Mouse (Mus musculus) frontal cortex, postnatal 36 days (tissue): ENCODE measurements around the gene Hltf.
"Not testable (repeated sequence)": the region's sequence is repeated elsewhere in the genome, so short reads cannot be mapped to it uniquely, and the experiment has no call there.

Source experiments
- DNase-seq, 2 experiments: peaks; one replicate each; pipeline ENCODE4 v3.0.0; 2022; ENCODE audit warnings: low spot score in 2 of 2

The Hltf gene

GRCm38 (mm10) chr3:20057306-20058196, at the start of gene Hltf:
Hltf (plus strand) TSS chr3:20057811.
- peak; percentile 95 to 98 for DNase-seq

GRCm38 (mm10) chr3:20010464-20010863, 47.1 kb upstream of the Hltf start:
- DNase-seq = no peak

GRCm38 (mm10) chr3:20010905-20011304, 46.7 kb upstream of the Hltf start:
- not testable (repeated sequence) for DNase-seq

- DNase-seq = no peak
Measured at GRCm38 (mm10) chr3:20014454-20014853, 43.2 kb upstream of the Hltf start.

GRCm38 (mm10) chr3:20018076-20018475, 39.5 kb upstream of the Hltf start:
- no peak for DNase-seq

- DNase-seq = no peak
Measured at GRCm38 (mm10) chr3:20023832-20024231, 33.8 kb upstream of the Hltf start.

GRCm38 (mm10) chr3:20026481-20026880, 31.1 kb upstream of the Hltf start:
- DNase-seq = no peak

- DNase-seq = no peak
Measured at GRCm38 (mm10) chr3:20026996-20027689, 30.5 kb upstream of the Hltf start.

GRCm38 (mm10) chr3:20027788-20028187, 29.8 kb upstream of the Hltf start:
- DNase-seq = no peak

- no peak for DNase-seq
Measured at GRCm38 (mm10) chr3:20028640-20029039, 29.0 kb upstream of the Hltf start.

GRCm38 (mm10) chr3:20030807-20031206, 26.8 kb upstream of the Hltf start:
- DNase-seq = no peak

GRCm38 (mm10) chr3:20033761-20034718, 23.6 kb upstream of the Hltf start:
- no peak for DNase-seq

- DNase-seq = peak; percentile 89 to 92
Measured at GRCm38 (mm10) chr3:20034719-20035404, 22.7 kb upstream of the Hltf start, which contains the start of gene Hps3. Hps3 (minus strand) TSS chr3:20035315.

GRCm38 (mm10) chr3:20036069-20036468, 21.5 kb upstream of the Hltf start:
- no peak for DNase-seq

GRCm38 (mm10) chr3:20041461-20041860, 16.1 kb upstream of the Hltf start:
- DNase-seq = not testable (repeated sequence)

- DNase-seq = not testable (repeated sequence)
Measured at GRCm38 (mm10) chr3:20044736-20045135, 12.9 kb upstream of the Hltf start.

- DNase-seq = peak in 1 of 2 experiments; percentile 3
Measured at GRCm38 (mm10) chr3:20058197-20058541, 558 bp downstream of the Hltf start.

- no peak for DNase-seq
Measured at GRCm38 (mm10) chr3:20076145-20077053, 18.8 kb downstream of the Hltf start.

- DNase-seq = no peak
Measured at GRCm38 (mm10) chr3:20082161-20082560, 24.6 kb downstream of the Hltf start.

GRCm38 (mm10) chr3:20103830-20104229, 46.2 kb downstream of the Hltf start:
- DNase-seq = no peak
